Mouse (Mus musculus): ENCODE results near the gene Htra2.

- no peak for TF ChIP-seq CTCF (IDR thresholded peaks at IDR 0.05; ENCODE audit: borderline replicate concordance, insufficient read depth, low read depth, low read length)
- TF ChIP-seq POLR2A (IDR thresholded peaks at IDR 0.05; ENCODE audit: borderline replicate concordance, insufficient read depth, low read length) = no peak
These were observed 17.9 kb downstream of the Htra2 start for GRCm38 (mm10) chr6:83037188-83037587.
